Mouse (Mus musculus) CD8-positive naive resting alpha-beta T cell, adult 2 months (primary cell): ENCODE measurements around the gene Edn2.
A peak's percentile ranks its signal among the peaks of the same experiment; 100 is the strongest.

Experiments
- DNase-seq, 2 experiments: peaks; one replicate each; pipeline ENCODE4 v3.0.0; 2022; ENCODE audit warnings: low read depth in 2 of 2, low spot score in 2 of 2

Gene Edn2

GRCm38 (mm10) chr4:120161166-120161949 lies at the start of gene Edn2:
Gene Edn2 (plus strand): TSS chr4:120161206.
- no peak for DNase-seq

DNA sequence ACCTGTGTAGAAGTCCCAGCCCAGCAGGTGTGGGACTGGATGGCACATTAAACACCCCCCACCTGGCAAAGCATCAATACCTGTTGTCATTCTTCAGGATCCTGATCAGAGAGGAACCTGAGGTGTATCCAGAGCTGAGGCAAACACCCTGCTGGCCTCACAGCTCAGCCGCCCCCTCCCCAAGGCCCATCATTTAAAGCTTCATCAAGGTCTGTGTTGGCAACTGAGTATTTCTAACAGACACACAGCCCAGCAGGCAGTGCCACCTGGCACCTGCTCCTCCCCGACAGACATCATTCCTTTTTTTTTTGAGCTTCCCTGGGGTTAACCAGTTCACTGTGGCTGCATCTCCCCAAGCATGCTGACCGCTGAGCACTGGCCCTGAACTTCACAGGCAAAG lies 45.5 kb upstream of the Edn2 start:
- no peak for DNase-seq

GRCm38 (mm10) chr4:120116312-120116711 lies 44.7 kb upstream of the Edn2 start:
- no peak for DNase-seq

DNA sequence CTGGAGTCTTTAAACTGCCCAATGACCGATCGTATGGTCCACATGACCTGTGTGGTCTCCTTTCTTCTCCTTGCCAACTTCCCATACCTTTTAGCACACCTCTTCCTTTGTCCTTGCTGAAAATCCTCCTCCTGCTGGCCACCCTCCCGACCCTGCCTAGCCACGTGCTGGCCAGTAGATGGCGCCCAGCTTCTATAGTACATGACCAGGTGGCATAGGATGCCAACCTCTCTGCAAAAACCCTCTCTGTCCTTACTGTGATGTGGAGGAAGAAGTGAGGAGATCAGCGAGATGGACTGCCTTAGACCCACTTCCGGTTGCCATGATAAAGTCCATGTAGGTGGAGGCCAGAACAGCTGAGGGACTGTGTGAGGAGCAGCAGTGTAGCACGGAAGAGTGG lies 40.7 kb upstream of the Edn2 start:
- peak in 1 of 2 experiments; percentile 14 for DNase-seq

DNA sequence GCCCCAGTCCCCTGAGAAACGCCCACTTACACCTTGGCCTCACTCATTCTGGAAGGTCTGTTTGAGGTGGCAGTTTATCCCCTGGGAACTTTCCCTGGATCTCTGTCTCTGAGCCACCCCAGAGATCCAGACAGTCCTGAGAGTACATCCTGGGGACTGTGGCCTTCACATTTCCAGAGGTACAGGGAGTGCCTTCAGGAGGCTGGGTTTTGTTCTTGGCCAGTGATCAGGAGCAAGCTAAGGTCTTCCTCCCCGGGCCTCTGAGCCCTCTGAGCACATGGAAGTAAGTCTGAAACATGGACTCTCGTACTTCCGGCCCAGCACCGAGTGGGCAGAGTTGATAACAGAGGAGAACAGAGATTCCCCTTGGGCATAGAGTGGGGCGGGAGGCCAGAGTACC lies 36.4 kb upstream of the Edn2 start:
- no peak for DNase-seq

DNA sequence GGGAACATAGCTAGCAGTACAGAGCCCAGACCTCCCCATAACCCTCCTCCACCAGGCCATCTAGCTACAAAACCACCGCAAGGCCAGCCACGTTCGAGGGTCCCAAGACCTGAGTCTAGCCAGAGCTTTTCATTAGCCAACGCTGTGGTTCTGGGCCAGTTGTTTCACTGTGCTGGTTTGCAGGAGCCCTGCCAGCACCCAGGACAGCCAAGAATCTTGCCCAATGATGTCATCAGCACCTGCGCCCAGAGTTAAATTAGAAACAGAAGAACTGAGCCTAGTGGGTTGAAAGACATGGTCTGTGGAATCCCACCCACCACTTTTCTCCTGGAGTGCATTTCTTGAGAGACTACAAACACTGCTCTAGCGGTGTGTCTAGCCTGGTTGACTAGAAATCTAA lies 35.0 kb upstream of the Edn2 start:
- no peak for DNase-seq

GRCm38 (mm10) chr4:120127333-120127732 lies 33.7 kb upstream of the Edn2 start:
- no peak for DNase-seq

DNA sequence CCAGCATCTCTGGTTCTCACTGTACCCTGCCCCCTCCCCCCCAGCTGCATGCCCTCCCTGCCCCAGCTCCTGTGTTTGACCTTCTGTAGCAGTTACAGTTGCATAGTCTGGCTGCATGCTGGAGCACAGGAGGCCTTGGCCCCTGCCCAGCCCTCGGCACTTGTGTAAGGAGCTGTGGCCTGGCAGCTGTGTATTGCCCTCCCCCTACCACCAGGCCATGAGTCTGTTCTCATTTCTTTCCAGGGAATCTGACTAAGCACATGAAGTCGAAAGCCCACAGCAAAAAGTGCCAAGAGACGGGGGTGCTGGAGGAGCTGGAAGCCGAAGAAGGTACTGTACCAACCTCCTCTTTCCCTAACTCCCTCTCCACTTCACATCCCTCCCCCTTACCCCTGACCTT lies 33.0 kb upstream of the Edn2 start:
- DNase-seq = no peak

- peak in 1 of 2 experiments; percentile 16 for DNase-seq
These were observed 31.6 kb upstream of the Edn2 start for GRCm38 (mm10) chr4:120129233-120129885.

DNA sequence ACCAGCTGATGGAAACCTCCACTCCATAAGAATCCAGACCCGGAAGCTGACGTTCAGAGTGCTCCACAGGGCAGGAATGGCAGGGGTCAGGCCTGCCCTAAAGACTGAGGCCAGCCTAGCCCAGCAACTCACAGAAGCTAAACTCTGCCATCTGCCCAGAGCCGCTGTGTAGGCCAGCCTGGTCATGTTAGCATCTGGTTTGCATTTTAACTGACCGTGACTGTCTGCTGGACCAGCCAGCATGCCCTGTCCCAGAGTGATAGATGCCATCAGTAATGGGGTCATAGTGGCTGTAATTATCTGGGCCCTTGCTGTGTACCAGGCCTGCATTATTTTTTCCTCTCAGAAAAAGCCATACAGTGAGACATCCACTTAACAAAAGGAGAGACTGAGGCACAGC lies 30.1 kb upstream of the Edn2 start:
- DNase-seq = no peak

GRCm38 (mm10) chr4:120131441-120132220 lies 29.4 kb upstream of the Edn2 start:
- no peak for DNase-seq

DNA sequence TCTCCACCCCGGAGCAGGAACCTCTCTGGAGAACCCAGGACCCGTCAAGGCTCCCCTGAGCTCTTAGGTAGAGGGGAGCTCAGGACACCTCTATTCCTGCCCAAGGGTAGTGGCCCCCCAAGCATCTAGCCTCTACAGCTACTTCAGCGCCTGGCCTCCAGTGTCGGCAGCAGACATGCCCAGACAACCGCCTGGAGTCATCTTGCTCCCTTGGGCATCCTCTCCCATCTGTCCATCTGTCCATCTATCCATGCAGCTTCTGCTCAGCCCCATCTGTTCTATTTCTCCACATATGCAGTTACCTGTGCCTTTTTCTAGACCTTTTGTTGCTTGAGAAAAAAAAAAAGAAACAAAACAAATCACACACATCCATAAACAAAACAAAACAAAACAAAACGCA lies 26.8 kb upstream of the Edn2 start:
- DNase-seq = no peak

GRCm38 (mm10) chr4:120141810-120142209 lies 19.2 kb upstream of the Edn2 start:
- no peak for DNase-seq

GRCm38 (mm10) chr4:120142905-120143304 lies 18.1 kb upstream of the Edn2 start:
- DNase-seq = no peak

- DNase-seq = no peak
These were observed 16.7 kb upstream of the Edn2 start for GRCm38 (mm10) chr4:120144343-120144742.

DNA sequence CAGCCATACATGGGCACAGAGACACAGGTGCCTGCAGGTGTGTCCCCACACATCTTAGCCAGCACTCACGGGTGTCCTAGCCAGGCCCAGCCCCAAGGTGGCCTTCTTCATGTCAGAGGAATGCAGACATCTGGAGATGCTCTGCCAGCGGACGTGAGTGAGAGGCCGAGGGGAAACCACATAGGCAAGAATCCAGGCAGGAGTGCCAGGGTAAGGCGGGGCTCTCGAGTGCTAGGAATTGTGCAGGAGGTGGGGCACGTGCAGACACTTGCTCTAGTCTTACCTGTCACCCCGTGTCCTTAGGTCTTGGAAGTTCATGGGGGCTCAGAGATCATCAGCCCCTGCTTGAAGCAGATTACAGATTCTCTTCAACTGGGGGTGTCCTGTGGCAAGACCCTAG lies 15.1 kb upstream of the Edn2 start:
- no peak for DNase-seq

- DNase-seq = no peak
These were observed 12.5 kb upstream of the Edn2 start for GRCm38 (mm10) chr4:120148291-120149141.

GRCm38 (mm10) chr4:120149142-120149524 lies 11.9 kb upstream of the Edn2 start:
- DNase-seq = no peak

- no peak for DNase-seq
These were observed 10.6 kb upstream of the Edn2 start for GRCm38 (mm10) chr4:120150345-120150920.

DNA sequence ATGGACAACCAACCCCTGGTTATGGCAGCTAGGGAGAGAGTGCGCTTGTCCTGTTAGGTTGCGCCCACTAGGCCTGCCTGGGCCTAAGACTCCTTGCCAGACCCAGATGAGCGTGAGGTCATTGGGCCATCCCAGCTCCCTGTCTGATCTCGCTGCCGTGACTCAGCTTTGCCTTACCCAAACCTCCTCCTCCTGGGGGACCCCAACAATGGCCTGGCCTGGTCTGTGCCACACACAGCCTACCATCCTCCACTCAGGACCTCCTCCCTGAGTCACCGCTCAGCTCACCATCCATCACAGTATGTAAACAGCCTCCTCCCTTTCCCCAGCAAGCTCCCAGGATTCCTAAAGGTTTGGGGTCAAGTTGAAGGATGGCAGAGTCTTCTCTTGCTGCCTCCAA lies 9.1 kb upstream of the Edn2 start:
- DNase-seq = no peak

DNA sequence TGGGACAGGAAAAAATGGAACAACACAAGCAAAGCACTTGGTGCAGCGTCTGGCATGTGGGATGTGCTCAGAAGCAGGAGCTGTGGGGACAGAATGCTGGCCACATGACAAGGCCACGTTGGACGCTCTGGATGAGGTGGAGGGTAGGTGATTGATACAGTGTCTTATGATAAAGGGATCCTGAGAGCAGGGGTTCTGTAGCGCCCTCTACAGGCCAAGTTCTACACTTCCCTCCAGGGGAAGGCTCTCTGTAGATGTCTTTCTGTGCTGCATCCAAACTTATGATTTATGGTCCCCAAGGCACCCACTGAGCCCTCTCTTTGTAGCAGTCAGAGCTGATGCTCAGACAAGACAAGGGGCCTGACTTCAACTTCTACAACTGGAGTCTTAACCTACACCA lies 8.4 kb upstream of the Edn2 start:
- no peak for DNase-seq
